Mouse (Mus musculus) cortical plate, adult 2 months (tissue): Measurements from ENCODE around the gene Pigyl.

ENCODE experiments used
- CTCF ChIP-seq: fragments of 200-500 bp; IDR thresholded peaks from 2 replicates; pipeline ENCODE4 v1.5.1; 2011; ENCODE audit warnings: mild to moderate bottlenecking, control low read depth, low read length; ENCODE audit not compliant: insufficient read depth; ENCODE audit errors: extremely low read depth
- POLR2A ChIP-seq: fragments of 200-500 bp; IDR thresholded peaks from 2 replicates; pipeline ENCODE4 v1.6.1; 2011; ENCODE audit warnings: mild to moderate bottlenecking, low read length, control low read depth; ENCODE audit not compliant: insufficient read depth; ENCODE audit errors: extremely low read depth

DNA sequence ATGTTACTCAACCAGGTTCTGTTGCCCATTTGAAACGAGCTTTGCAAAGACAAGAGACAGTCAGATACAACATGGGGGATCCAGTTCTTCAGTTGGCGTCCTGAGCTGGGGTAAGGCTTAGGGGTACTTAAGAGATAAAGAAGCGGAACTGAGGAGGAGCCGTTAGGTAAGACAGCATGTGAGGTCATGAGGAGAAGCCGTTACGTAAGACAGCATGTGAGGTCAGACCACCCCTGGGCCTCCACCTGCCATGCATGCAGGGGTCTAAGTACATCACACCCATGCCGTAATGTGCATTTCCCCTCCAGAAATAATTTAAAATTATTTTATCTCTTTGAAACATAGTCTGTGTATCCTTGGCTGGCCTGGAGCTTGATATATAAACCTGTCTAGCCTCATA, 6.3 kb downstream of the Pigyl start:
- TF ChIP-seq POLR2A (no peak), CTCF (no peak)
